Mouse (Mus musculus) layer of hippocampus, postnatal 14 days (tissue): ENCODE results near the gene Rab26. TPM values are rescaled to one million over a fixed set of nuclear protein-coding genes. Genes with fewer than 3 reads are reported as not detected.
A peak's percentile ranks its signal among the peaks of the same experiment; 100 is the strongest.

Experiments used
- DNase-seq, 2 experiments: peaks; one replicate each; pipeline ENCODE4 v3.0.0; 2021 to 2022; ENCODE audit warnings: low spot score in 2 of 2, mixed read lengths in 1 of 2
- total RNA-seq, 2 experiments: library from RNA; stranded (reverse); gene quantifications; 2 replicates each; pipeline ENCODE4 v1.2.3; 2021

Rab26 gene
- total RNA-seq, 2 experiments from 2014 or later, result 60.1 to 69.3 TPM

GRCm38 (mm10) chr17:24481027-24481815 is 52.8 kb downstream of the Rab26 start:
- DNase-seq, result no peak

GRCm38 (mm10) chr17:24480201-24480826 is 53.7 kb downstream of the Rab26 start:
- DNase-seq, result no peak

- no peak for DNase-seq
These were observed 54.6 kb downstream of the Rab26 start for GRCm38 (mm10) chr17:24479431-24479830.

GRCm38 (mm10) chr17:24478663-24479380 is 55.2 kb downstream of the Rab26 start, which contains the start of gene Mlst8:
Gene Mlst8, minus strand, starts transcription at chr17:24479078.
- DNase-seq, result peak; percentile 98 to 99

GRCm38 (mm10) chr17:24477985-24478600 is 55.9 kb downstream of the Rab26 start:
- no peak for DNase-seq

Other genes with a start within 250 kb of the Rab26 start
- 1 to 10 TPM; 1.3 to 1.8 TPM for gene Abca17, start 183.1 kb downstream of the Rab26 start, total RNA-seq
- gene Abca3, start 182.3 kb downstream of the Rab26 start, total RNA-seq, result 100 to 1,000 TPM; 102 to 104 TPM
- gene Rnps1, start 119.6 kb downstream of the Rab26 start, total RNA-seq, result 100 to 1,000 TPM; 133 to 141 TPM
- gene Eci1, start 107.6 kb downstream of the Rab26 start, total RNA-seq, result 10 to 100 TPM; 25.4 to 28.0 TPM
- 1 to 10 TPM; 5.2 to 8.1 TPM for gene Dnase1l2, start 91.1 kb downstream of the Rab26 start, total RNA-seq
- 10 to 100 TPM; 27.8 to 32.3 TPM for gene E4f1, start 63.9 kb downstream of the Rab26 start, total RNA-seq
- gene Pgp, start 63.8 kb downstream of the Rab26 start, total RNA-seq, result 10 to 100 TPM; 71.8 to 73.5 TPM
- gene Bricd5, start 60.3 kb downstream of the Rab26 start, total RNA-seq, result 1 to 10 TPM; 1.0 to 2.1 TPM
- 10 to 100 TPM; 30.7 to 32.1 TPM for gene Mlst8, start 55.1 kb downstream of the Rab26 start, total RNA-seq
- 100 to 1,000 TPM; 155 to 161 TPM for gene Caskin1, start 45.6 kb downstream of the Rab26 start, total RNA-seq
- 10 to 100 TPM; 93.6 to 96.0 TPM for gene Traf7, start 6.3 kb downstream of the Rab26 start, total RNA-seq
- 10 to 100 TPM; 71.1 to 85.9 TPM for gene Pkd1, start 15.6 kb upstream of the Rab26 start, total RNA-seq
- 100 to 1,000 TPM; 160 to 162 TPM for gene Tsc2, start 98.4 kb upstream of the Rab26 start, total RNA-seq
- 1 to 10 TPM; 3.9 to 5.3 TPM for gene Nthl1, start 98.5 kb upstream of the Rab26 start, total RNA-seq
- gene Slc9a3r2, start 116.1 kb upstream of the Rab26 start, total RNA-seq, result 10 to 100 TPM; 47.9 to 52.4 TPM
- 1 to 10 TPM; 3.7 to 3.9 TPM for gene Npw, start 124.2 kb upstream of the Rab26 start, total RNA-seq
- 10 to 100 TPM; 36.5 to 40.7 TPM for gene Zfp598, start 135.5 kb upstream of the Rab26 start, total RNA-seq
- gene Syngr3, start 155.7 kb upstream of the Rab26 start, total RNA-seq, result 100 to 1,000 TPM; 197 to 204 TPM
- 10 to 100 TPM; 18.5 to 19.8 TPM for gene Gfer, start 161.9 kb upstream of the Rab26 start, total RNA-seq
- 1 to 10 TPM; 2.7 to 4.4 TPM for gene Noxo1, start 162.0 kb upstream of the Rab26 start, total RNA-seq
- gene Tbl3, start 173.4 kb upstream of the Rab26 start, total RNA-seq, result 10 to 100 TPM; 28.5 to 29.1 TPM
- gene Rnf151, start 183.9 kb upstream of the Rab26 start, total RNA-seq, result not detected
- gene Rps2, start 183.9 kb upstream of the Rab26 start, total RNA-seq, result 100 to 1,000 TPM; 494 to 506 TPM
- gene Ndufb10, start 190.3 kb upstream of the Rab26 start, total RNA-seq, result 100 to 1,000 TPM; 186 to 200 TPM
- gene Rpl3l, start 193.6 kb upstream of the Rab26 start, total RNA-seq, result 1 to 10 TPM in 1 of 2 experiments, under 1 TPM in 1; 0.79 to 1.0 TPM
- 10 to 100 TPM; 44.4 to 51.2 TPM for gene Msrb1, start 202.4 kb upstream of the Rab26 start, total RNA-seq
- not detected for gene Hs3st6, start 218.8 kb upstream of the Rab26 start, total RNA-seq